Mouse (Mus musculus) E14TG2a.4 (cell line): ENCODE results near the gene Lpin2.

Source experiments
- CTCF ChIP-seq: conservative IDR thresholded peaks from 2 replicates; pipeline ENCODE4 v1.5.1; 2014; ENCODE audit warnings: low read length
- NANOG ChIP-seq: IDR thresholded peaks from 2 replicates; pipeline ENCODE4 v1.6.1; 2014; ENCODE audit warnings: borderline replicate concordance, low read length, mixed read lengths
- POU5F1 ChIP-seq: IDR thresholded peaks from 2 replicates; pipeline ENCODE4 v1.6.1; 2014; ENCODE audit warnings: low read length, borderline replicate concordance

DNA sequence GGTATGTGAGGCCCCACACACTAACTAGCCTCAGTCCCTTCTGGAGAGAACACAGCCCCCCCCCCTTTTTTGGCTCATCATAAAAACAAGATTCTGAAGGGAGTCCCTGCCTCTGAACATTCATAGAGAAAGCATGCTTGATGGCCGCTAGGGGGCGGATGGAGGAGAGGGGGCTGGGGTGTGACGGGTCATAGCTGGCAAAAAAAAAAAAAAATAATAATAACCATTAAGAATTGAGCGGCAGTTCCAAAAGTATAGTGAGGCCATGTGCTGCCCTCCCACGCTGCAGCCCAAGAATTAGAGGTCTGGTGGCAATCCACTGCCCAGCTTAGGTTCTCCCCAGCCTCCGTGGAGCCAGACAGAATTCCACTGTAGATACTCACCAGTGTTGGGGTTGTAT lies 72.4 kb downstream of the Lpin2 start:
- peak; percentile 37 for TF ChIP-seq CTCF
- TF ChIP-seq POU5F1, result no peak
- TF ChIP-seq NANOG, result no peak
